Mouse (Mus musculus): ENCODE data around the gene Ehd1.

GRCm38 (mm10) chr19:6272738-6273137, 3.8 kb upstream of the Ehd1 start:
- TF ChIP-seq POLR2A (IDR thresholded peaks at IDR 0.05; ENCODE audit: low read depth, low read length), result no peak
- TF ChIP-seq CTCF (IDR thresholded peaks at IDR 0.05; ENCODE audit: extremely low read depth, insufficient read depth, insufficient read length, insufficient replicate concordance), result no peak

Measured in spleen, adult 2 months (tissue).